Mouse (Mus musculus): ENCODE results near the gene Surf4.

- no peak for TF ChIP-seq CTCF (IDR thresholded peaks at IDR 0.05; ENCODE audit: low read depth)
- no peak for TF ChIP-seq EP300 (IDR thresholded peaks at IDR 0.05; ENCODE audit: low read depth)
Measured at GRCm38 (mm10) chr2:26906431-26906830, 27.3 kb downstream of the Surf4 start.
